Mouse (Mus musculus) lung, adult 2 months (tissue): ENCODE measurements around the gene Zbtb44.

Source experiments
- CTCF ChIP-seq: fragments of 200-500 bp; IDR thresholded peaks from 2 replicates; pipeline ENCODE4 v1.5.1; 2011; ENCODE audit warnings: mild to moderate bottlenecking, low read length, control low read depth; ENCODE audit not compliant: insufficient read depth
- POLR2A ChIP-seq: fragments of 200-500 bp; IDR thresholded peaks from 2 replicates; pipeline ENCODE4 v1.6.1; 2011; ENCODE audit warnings: low read depth, mild to moderate bottlenecking, control low read depth, low read length, borderline replicate concordance; ENCODE audit errors: extremely low read depth

- TF ChIP-seq CTCF, result no peak
- no peak for TF ChIP-seq POLR2A
Observed at GRCm38 (mm10) chr9:31119882-31120532, 89.6 kb downstream of the Zbtb44 start.
